Mouse (Mus musculus): ENCODE results near the gene Pde7b.

DNA sequence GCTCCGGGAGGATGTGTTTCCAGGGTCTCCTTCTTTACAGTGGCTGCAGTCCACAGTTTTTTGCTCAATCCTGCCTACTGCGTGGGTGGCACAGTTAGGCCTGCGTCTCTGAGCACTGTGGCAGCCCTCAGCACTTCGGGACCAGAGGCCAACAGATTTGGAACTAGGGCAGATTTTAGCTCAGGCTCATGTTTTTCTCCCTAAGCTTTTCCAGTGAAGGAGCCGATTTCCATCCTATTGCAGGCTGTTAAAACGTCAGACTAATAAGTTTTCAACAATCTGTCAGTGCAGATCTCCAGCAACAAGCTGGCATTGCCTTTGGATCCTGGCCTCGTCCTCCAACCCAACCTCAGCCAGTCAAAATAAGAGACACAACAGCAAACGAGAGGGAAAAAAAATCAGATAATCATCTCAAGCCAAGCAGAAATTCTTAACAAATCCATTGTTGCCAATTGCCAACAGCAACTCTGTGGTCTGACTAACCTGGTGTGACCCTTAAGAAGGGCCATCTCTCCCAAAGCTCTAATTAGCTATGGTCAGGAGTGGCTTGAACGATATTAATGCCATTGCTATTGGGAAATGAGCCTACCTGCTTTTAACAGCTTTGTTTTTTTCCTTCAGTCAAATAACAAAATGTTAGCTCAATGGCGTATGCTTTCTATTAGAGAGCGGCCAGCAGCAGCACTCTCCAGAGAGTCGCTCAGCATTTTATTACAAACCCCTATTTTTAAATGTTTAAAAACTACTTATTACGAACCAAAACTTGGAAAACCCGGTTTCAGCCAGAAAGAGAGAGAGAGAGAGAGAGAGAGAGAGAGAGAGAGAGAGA lies 92.4 kb downstream of the Pde7b start:
- TF ChIP-seq CTCF (IDR thresholded peaks at IDR 0.05; ENCODE audit: low read depth, low read length) = no peak
- TF ChIP-seq POLR2A (IDR thresholded peaks at IDR 0.05; ENCODE audit: borderline replicate concordance, low read depth, low read length) = no peak
